Mouse (Mus musculus): ENCODE data around the gene Ncoa4.
"Not testable (repeated sequence)": the region's sequence is repeated elsewhere in the genome, so short reads cannot be mapped to it uniquely, and the experiment has no call there.

Gene Ncoa4

GRCm38 (mm10) chr14:32190627-32191391 is 31.1 kb downstream of the Ncoa4 start:
- in situ Hi-C loops (cut with MboI, MseI) = no loop called here

DNA sequence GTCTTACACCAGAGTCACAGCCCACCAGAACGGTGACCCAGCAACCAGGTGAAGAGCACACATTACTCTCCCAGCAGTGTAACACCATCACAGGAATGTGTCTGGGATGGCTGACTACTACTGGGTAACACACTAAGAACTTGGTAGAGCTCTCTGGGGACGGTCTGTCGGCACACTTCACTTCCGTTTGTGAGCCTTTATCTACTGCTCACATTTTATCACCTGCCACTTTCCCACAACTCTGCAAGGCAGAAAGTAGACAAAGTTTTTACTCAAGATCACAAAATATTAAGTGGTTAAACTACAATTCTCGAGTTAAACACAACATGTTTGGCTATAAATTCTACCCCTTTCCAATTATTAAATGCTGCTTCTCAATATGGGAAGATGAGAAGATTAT is 32.3 kb downstream of the Ncoa4 start:
- in situ Hi-C loops (cut with MboI, MseI) = no loop called here

DNA sequence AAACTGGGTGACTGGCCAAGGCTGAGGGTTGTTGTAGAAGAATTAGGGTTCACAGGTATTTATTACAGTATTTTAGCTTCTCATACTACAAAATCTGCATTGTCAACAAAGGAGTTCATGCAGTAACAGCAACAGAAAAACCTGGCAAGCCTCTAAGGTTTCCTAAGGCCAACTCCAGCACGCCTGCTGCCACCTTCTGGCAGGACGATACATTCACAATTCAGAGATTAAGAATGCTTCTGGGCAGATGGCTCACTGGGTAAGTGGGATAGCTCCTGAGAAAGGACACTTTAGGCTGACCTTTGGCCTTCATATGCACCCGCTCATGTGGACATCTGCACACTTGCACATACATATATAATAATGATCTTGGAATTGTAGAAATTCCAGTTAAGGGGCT is 32.8 kb downstream of the Ncoa4 start:
- in situ Hi-C loops (cut with MboI, MseI) = no loop called here

- in situ Hi-C loops (cut with MboI, MseI) = not testable (repeated sequence)
These were observed 33.9 kb downstream of the Ncoa4 start for GRCm38 (mm10) chr14:32193557-32193956.

DNA sequence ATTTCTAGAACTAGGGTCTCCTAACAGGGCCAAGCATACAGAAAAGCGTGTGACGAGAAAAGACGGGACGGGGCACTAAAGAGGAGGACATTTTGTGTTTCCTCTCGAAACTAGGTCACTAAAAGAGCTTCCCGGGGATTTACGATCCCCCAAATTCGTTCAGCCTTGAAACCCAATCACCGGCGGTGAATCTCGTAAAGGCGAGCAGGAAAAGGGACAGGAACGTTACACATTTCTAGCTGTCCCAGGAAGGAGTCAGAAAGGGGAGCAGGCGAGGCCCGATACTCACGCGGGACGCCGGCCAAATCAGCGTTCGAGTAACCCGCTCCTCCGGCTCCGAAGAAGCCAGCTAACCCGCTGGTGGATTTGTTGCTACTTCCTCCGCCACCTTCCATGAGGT is 41.7 kb downstream of the Ncoa4 start:
- in situ Hi-C loops (cut with MboI, MseI) = no loop called here

- in situ Hi-C loops (cut with MboI, MseI) = no loop called here
These were observed 42.3 kb downstream of the Ncoa4 start, which contains the start of the genes Timm23 and Parg for GRCm38 (mm10) chr14:32201791-32202451. Gene Timm23 (minus strand): TSS chr14:32201898. Gene Parg (plus strand): TSS chr14:32201949.

- in situ Hi-C loops (cut with MboI, MseI) = loop anchor here (25.0 kb wide), 1 partner anchor 261 kb away; no protein-coding TSS in a partner anchor
These were observed 66.9 kb downstream of the Ncoa4 start for GRCm38 (mm10) chr14:32226601-32227000.

GRCm38 (mm10) chr14:32228996-32229395 is 69.3 kb downstream of the Ncoa4 start:
- in situ Hi-C loops (cut with MboI, MseI) = loop anchor here (25.0 kb wide), 1 partner anchor 258 kb away; no protein-coding TSS in a partner anchor
